Mouse (Mus musculus): Measurements from ENCODE around the gene Helq.

GRCm38 (mm10) chr5:100822826-100823225 lies 24.4 kb upstream of the Helq start:
- TF ChIP-seq CTCF (IDR thresholded peaks at IDR 0.05; ENCODE audit: low read depth) (no peak), EP300 (optimal IDR thresholded peaks at IDR 0.05) (no peak)

Measured in stomach, postnatal 0 days (tissue).